Mouse (Mus musculus): ENCODE measurements around the gene Krtap7-1.

Gene Krtap7-1

DNA sequence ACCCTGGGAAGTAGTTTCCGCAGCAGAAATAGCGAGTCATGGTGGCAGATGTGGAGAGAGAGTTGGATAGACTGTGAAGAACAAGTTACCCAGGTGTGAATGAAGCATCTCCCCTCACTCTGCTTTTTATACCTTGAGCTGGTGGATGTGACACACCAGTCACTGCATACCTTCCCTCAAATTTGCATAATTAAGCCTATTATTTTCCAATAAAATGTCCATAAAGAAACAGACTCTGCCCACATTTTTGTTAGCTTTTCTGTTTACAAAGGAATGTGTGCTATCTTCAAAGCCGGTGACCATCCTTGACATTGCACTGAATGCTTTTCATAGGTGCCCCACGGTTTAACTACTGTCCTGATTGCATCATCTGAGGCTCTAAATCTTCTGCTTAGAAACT is at the start of gene Krtap7-1:
Krtap7-1 (minus strand) TSS at position 101 of the 400 bp plus-strand sequence.
- in situ Hi-C loops (cut with MboI, MseI): no loop called here

DNA sequence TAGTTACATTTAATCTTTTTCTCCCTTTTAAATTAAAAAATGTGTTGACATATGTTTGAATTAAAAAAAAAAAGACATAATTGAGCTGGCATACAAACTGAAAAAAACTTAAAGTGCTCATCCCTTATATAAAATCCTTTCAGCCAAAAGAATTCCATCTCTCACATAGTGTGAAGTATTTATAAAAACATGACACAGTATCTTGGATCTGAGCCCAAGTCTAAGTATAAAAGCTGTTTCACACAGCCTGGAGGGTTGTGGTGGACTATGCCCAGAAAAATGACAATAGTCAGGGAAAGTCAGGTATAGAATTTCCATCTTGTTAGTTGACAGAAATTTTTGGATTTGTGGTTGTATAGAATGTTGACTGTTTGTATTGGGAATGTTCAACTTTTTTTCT is 42.2 kb upstream of the Krtap7-1 start:
- in situ Hi-C loops (cut with MboI, MseI): no loop called here

DNA sequence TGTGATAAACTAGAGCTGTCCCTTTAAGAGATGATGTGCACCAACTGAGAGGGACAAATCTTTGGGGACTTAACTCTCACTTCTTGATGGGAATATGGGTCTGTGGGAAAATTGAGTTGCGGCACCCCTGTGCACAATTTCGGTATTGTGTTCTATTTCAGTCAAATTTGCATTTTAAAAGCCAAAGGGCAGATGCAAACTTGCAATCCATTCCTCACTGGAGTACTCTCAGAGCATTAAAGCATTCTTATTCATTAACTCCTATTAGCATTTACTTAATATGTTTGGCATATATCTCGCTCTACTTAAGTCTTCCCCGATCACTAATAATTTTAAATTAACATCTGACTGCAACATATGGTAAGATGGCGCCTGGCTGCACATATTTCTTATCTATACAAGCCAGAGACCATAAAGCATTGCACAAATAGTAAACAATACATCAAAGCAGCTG is 29.9 kb upstream of the Krtap7-1 start:
- in situ Hi-C loops (cut with MboI, MseI): no loop called here

DNA sequence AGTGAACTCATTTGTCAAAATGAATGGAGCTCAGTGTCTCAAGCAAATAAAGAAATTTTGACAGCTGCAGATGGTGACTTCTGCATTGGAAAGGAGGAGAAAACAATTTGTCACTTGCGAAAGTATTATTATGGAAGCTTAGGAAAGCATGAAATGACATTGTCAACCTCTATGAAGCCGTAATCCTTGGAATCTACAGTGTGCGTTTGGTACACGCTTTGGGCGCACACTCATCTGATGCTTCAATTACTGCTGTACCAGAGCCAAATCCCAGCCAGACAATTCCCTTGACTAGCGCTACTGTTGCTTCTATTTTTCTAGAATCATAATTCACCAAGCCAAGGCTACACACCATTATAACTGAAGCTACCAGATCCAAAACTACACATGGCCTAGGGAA is 29.2 kb upstream of the Krtap7-1 start:
- in situ Hi-C loops (cut with MboI, MseI): no loop called here

DNA sequence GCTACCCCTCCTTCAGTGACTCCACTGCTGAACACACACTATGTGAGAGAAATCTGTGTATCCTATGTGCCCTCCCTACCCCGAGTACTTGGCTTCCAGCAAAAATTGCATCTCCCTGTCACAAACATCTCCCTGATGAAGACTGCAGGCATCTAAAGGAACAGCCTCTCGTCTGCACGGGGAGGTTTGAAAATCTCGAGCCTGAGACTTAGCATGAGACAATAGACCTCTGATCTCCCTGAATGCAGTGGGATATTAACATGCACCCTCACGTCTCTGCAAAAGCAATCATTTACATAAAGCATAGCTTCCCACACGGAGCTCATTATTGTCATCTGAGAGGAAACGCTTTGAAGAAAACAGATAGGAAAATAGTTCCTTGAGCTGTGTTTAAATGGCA is 22.4 kb upstream of the Krtap7-1 start:
- in situ Hi-C loops (cut with MboI, MseI): no loop called here

DNA sequence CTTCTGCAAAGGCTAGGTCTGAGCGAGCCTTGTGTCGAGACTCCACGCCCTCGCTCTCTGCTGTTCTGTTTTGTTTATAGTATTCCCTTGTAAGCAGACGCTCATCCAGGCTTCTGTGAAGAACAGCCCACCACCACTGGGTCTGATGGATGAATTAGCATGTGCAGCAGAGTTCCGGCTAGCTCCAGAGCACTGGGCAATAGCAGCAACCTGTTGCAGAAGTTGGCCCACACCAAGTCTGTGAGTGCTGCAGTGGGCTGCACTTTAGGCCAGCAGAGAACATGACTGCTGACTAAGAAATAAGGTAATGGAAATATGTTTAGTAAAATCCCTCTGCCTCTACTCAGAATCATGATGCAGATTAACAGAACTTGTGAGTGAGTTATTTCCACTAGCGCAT is 21.7 kb upstream of the Krtap7-1 start:
- in situ Hi-C loops (cut with MboI, MseI): no loop called here

DNA sequence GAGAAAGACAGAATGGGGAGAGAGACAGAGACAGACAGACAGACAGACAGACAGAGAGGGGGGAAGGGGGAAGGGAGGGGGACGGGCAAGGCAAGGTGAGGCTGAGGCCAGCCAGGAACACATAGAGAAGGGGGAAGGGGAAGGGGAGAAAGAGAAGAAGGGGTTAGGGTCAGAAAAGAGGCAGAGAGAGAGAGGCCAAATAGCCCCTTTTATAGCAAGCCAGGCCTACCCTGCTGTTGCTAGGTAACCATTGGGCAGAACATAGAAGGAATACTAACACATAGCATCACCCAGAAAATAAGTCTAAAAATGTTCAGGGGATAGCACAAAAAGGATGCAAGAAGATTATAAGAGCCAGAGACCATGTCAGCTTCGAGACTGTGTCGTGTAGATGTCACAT is 20.3 kb upstream of the Krtap7-1 start:
- in situ Hi-C loops (cut with MboI, MseI): no loop called here

DNA sequence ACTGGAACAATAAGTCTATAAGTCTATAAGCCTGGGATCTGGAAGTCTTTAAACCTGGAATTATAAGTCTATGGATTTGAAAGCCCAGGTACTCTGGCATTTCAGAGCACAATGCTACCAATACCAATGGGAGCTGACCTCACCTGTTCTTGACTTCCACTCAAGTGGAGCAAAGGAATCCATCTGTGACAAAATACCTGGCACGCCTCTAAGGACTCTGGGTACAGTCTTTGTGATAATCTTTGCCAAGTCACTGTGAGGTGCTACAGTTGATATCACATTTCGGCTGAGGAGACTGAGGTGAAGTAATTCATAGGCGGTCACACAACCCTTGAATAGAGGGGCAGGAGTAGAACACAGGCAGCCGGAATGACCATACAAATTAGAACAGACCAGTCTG is 12.9 kb upstream of the Krtap7-1 start:
- in situ Hi-C loops (cut with MboI, MseI): no loop called here

DNA sequence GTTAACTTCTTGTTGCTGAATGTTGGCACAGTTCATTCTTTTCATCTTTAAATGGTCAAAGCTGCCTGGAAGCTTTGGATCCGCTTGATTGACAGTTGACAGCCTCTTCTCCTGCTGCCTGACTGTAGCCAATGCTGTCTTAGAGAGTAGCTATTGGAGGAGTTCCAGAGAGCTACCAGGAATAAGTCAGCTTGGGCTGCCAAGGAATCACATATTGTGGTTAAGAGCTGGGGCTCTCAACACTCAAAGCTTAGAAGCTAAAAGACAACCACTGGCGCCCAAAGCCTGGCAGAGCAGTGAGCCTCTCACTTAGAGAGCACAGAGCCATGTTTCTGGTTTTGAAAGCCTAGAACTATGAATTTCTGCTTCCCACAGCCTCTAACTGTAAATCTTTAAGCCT is 12.4 kb upstream of the Krtap7-1 start:
- in situ Hi-C loops (cut with MboI, MseI): no loop called here

DNA sequence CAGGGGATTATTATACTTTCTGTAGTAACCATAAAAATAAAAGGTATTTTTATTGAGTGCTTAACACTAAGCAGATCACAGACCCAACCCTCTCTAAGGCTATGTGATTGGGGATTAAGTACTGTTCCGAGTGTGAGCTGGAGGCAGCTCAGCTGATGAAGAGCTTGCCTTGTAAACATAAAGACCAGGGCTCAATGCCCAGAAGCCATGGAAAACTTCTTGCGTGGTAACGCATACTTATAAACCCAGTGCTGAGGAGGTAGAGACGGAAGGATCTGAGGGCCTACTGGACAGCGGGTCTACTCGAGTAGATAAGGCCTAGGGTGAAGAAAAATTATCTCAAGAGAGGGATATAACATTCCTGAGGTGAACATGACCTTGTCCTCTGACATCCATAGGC is 12.0 kb upstream of the Krtap7-1 start:
- in situ Hi-C loops (cut with MboI, MseI): no loop called here

DNA sequence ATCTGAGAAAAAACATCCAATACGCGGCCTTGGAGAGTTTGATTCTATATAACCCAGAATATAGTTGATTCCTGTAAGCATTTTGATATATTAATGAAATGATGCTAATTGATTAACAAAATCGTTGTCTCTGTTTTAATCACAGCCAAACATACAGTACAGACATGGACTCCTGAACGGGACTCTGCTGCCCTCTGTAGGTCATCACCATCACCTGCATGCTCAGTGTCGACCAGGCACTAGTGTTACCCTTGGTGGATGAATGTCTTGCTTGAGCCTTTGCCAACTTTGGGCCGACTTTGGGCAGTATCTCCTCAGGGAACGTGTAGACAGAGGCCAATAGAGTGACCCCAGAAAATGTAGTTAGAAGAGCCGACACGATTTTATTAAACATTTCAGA is 9.5 kb upstream of the Krtap7-1 start:
- in situ Hi-C loops (cut with MboI, MseI): no loop called here

DNA sequence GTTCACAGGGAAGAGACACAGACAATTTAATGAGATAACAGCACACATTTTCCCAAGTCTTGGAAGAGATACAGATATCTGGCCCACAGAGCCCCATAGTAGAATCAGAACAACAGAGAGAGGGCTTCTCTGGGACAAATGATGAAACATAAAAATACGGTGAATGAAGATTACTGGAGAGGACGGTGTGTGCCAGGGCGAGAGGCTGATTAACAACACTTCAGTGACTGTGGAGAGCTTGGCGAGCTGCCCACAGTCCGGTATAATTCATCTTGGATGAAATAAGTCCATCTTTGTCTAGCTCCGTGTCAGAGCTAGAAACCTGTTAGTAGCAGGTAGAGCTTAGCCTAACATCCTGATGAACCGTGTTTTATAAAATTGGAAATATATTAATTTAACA is 5.3 kb upstream of the Krtap7-1 start:
- in situ Hi-C loops (cut with MboI, MseI): no loop called here

DNA sequence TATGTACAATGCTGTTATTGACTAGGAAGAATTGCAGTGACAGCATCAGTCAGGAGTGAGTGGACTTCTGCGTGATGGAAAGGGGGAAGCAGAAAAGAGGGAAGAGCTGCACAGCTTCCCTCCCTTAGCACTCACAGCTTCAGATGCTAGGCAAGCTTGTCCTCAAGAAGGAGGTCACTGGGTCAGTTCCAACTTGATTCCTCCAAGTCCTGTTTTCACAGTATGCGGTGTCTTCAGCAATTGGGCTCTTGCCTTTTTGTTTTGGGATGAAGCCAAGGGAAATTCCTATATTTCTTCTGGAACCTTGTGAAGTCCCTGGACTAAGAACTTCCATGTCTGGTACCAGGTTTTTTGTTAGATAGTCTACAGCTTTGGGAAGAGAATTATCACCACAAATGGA is 4.6 kb downstream of the Krtap7-1 start:
- in situ Hi-C loops (cut with MboI, MseI): no loop called here

DNA sequence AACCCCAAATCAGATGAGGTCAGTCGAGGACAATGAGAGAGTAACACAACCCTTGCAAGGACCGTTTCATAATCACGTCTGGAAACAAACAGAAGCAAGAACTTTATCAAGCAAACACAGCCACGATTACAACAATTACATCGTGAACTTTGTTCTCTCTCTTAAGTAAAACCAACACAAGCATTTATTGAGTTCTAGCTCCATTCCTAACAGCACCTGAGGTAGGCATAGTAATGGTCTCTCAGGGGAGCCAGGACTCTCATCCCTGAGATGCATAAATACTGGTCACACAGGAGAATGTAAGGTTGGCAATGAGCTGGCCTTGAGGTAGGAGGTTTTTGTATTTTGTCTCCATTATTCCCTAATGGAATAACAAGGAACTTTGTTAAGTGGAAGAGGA is 6.3 kb downstream of the Krtap7-1 start:
- in situ Hi-C loops (cut with MboI, MseI): no loop called here

DNA sequence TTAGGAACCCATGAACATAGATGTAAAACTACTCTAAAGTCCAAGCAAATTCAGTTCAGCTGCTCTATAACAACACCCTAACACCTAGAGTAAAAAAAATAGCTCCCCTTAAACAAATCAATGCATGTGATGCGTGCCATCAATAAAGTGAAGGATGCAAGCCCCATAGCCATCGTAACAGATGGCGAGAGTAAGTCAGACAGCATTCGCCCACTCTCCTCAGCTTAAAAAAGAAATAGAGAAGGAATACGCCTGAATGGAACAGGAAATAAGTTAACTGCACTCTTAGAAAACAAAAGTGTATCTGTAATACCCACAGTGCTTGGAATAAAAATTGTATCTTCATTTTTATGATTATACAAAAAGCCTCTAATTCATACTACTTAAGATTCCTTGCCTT is 11.1 kb downstream of the Krtap7-1 start:
- in situ Hi-C loops (cut with MboI, MseI): no loop called here

DNA sequence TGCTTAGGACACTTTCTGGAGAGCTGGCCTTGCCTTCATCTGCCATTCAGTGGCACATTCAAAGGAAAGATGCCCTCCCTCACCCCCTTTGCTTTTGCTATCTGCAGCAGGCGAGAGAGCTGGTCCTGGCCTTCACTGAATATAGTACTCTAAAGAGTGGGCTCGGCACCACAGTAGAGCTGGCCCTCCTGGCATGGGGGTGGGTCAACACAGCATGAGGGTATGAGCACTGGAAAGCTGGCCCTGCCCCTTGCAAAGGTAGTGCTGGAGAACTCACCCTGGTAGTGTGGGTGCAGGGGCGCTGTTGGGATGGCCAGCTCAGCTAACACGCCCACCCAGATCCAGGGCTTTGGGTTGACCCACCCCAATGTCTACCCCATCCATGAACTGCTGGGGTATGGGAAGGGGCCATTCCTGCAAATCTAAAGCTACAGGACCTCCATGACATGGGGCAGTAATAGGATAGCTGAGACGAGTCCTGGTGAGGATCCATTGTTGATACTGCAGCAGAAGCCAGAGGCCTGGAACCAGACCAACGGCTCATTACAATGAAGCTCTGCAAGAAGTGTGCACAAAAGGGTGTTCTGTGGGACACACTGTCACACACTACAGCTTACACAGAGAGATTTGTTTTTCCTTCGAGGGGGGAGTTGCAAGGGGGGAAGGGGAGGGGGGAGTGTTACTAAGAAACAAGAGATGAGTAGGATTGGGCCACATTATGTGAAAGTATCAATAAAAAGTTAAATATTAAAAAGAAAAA is 12.5 kb downstream of the Krtap7-1 start:
- in situ Hi-C loops (cut with MboI, MseI): no loop called here

DNA sequence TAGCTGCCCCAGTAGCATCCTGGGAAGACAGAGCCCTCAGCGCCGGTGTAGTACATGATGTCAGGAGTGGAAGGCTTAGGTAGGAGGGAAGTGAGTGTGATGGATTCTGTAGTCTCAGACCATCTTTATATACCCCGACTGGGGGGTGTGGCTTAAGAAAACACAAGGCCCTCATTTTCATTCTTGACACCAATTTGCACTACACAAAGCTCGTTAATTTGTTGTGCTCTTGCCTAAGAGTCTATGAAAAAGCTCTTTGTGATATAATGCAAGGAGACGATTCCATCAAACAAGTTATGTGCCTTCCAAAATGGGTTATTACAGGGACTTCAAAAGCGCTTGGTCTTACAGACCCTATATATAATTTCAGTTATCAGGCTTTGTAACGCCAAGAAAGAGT is 20.3 kb downstream of the Krtap7-1 start, which contains the start of gene Krtap8-1:
Krtap8-1 (minus strand) TSS at position 101 of the 400 bp plus-strand sequence.
- in situ Hi-C loops (cut with MboI, MseI): no loop called here

DNA sequence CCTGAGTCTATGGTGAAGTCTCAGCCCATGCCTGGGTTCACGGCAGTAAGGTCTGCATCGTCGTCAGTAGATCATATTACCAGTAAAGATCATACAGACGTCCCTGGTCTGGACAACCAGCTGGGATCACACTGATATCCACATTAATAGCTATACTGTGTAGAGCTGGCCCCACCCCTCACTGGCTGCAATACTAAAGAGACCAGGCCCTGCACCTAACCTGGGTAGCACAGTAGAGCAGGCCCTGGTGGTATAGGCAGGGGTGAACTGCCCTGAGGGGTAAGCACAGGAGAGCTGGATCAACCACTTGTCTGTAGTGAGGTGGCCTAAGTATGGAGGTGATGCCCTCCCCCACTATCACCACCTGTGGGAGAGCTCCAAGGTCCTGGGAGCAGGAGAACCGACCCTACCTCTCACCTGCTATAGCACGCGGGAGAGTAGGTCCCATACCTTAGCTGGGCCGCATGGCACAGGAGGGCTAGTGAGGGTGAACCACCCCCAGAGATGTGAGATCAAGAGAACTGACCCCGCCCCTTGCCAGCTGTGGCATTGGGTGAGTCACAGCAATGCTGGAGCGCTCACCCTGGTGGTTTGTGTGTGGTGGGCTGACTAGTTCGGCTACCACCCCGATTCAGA is 30.3 kb downstream of the Krtap7-1 start:
- in situ Hi-C loops (cut with MboI, MseI): loop anchor here in 1 of 2 experiments (5.0 kb wide), 1 partner anchor 1105 kb away; no protein-coding TSS in a partner anchor

DNA sequence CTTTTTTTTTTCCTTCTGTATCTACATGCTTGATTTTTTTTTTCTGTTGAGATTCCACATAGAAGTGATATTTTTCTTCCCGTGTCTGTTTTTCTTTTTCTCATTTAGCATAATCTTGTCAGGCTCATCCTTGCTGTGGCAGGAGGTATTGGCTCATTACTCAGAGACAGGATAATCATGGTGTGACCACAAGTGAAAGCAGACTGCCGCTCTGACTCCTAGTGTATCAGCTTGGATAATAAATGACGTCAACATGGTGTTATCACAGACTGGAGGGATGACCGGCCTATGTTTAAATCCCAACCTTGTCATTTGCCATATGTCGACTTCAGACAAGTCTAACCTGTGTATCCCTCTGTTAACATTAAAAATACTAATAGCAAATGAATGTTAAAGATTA is 46.9 kb downstream of the Krtap7-1 start:
- in situ Hi-C loops (cut with MboI, MseI): loop anchor here in 1 of 2 experiments (5.0 kb wide), 1 partner anchor 264 kb away; no protein-coding TSS in a partner anchor

Data from T-helper 17 cell (primary cell).